Mouse (Mus musculus): ENCODE results near the gene Ncoa7.

Ncoa7 gene

DNA sequence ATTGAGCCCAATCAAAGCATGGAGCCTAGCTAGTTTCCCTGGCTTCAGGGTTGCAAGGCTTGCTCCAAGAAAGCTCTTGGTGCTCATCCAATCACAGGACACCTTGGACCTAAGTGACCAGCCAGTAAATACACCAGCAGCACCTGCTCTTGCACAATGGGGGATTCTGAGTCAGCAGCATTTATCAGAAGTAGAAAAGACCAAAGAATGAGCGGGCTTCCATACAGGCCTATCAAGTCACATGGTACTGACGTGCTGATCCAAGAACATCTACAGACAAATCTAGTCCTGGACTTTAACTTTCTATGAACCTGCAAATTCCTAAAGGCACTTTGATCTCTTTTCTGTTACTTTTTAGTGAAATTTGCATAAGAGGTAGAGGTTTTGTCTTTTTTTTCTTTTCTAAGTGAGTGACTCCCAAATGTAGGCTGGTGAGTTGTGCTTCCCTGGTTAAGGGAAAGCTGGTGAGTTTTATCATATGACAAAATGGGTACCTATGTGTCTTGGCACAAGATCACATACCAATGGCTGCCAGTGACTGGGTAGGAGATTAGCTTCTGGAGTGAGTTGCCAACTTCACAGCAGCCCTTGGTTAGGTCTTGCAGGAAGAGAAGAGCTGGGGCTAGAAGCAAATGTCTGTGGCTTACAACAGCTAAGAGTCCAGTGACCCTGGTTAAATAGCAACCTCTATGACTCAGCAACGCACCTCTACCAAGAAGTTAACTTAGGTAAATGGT lies 57.7 kb downstream of the Ncoa7 start:
- DNase-seq (ENCODE audit: extremely low spot score): no peak

DNA sequence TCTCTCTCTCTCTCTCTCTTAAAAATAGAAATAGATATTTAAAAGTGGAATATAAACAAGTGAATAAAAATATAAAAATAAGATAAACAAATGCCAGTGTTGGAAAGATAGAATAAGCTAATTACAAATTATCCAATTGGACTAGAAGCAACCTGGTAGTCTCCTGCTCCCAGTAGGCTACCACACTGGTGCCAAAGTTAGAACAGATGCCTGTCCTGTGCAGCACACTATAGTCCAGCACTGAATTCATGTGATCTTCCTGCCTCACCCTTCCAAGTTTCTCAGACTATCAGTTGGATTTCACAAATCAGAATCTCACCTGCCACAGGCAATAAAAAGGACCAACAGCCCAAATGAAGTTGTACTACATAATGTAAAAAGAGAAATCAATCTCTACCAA lies 59.9 kb downstream of the Ncoa7 start:
- no peak for DNase-seq (ENCODE audit: extremely low spot score)

DNA sequence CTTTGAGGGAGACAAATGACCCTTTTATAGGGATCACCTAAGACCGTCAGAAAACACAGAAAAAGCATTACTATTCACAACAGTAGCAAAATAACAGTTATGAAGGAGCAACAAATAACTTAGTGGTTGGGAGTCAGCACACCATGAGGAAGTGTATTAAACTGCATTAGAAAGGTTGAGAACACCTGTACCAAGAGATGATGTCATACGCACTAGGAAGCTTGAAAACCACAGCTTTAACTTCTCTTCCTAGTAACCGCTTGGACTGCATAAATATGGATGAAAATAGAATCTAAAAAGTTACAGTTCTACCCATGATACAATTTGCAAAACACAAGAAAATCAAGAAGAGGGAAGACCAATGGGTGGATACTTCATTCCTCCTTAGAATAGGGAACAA lies 64.7 kb downstream of the Ncoa7 start:
- DNase-seq (ENCODE audit: extremely low spot score): no peak

DNA sequence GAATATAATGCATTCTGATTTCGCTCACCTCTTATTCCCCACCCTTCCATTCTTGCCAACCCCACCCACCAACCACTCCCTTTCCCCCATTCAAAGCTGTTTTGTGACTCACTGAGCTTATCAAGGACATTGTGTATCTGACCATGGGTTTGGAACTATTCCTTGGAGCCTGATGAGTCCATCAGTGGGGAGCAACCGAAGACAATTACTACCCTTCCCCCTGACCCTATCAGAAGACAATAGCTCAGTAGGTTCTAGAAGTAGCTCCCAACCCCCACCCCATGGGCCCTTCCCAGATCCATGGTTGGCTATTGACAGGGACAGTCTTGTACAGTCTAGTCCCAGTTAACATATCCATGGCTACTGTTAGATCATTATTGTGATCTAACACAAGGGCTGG lies 65.8 kb downstream of the Ncoa7 start:
- DNase-seq (ENCODE audit: extremely low spot score): no peak

DNA sequence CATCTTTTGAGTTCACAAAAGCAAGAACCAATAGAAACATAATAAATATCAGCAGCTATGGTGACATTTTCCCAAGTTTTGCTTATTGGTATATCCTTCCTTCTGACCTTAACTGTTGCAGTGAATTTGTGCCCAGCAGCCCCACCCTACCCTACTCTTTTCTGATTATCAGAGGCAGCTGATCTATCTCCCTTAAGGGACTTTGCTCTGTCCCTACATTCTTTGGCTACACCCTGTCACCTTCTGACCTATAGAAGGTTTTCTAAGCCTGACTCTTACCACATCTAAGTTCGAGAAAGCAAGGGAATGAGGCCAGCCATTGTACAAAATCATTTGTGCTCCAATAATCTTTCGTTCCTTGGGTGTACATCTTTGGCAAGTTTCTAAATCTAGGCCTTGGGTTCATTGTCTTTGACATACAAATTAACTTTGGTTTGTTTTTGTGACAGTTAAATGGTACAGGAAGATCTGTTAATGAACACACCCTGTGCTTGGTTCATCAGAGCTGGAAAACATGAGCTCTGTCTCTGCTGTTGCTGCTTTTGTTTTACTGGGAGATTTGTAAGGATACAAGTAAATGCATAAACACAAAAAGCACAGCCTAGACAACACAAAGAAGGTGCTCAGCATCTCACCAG lies 69.9 kb downstream of the Ncoa7 start:
- no peak for DNase-seq (ENCODE audit: extremely low spot score)

DNA sequence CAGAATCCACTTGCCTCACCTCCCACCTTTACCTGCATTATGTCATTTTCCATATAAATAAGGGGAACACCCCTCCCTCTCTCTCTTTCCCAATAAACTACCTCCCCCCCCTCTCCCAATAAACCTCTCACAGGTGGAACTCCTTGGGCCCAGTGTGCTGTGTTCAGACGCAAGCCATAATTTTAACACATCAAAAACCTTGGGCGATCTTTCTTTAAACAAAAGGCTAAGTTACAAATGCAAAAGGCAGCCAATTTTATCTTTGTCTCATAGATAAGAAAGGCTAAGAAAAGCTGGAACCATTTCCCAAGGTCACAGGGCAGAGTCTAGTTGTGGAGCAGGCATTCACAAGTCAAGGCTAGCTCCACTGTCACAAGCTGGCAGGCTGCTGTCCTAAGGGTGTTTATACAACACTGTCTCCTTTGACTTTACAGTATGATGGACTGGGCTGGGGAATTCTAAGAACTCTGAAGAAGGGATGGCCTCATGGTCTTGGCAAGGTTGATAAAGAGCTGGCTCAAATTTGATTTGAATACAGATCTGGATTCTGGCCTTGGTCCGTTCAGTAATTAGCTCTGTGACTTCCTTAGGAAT lies 71.7 kb downstream of the Ncoa7 start:
- DNase-seq (ENCODE audit: extremely low spot score): no peak

DNA sequence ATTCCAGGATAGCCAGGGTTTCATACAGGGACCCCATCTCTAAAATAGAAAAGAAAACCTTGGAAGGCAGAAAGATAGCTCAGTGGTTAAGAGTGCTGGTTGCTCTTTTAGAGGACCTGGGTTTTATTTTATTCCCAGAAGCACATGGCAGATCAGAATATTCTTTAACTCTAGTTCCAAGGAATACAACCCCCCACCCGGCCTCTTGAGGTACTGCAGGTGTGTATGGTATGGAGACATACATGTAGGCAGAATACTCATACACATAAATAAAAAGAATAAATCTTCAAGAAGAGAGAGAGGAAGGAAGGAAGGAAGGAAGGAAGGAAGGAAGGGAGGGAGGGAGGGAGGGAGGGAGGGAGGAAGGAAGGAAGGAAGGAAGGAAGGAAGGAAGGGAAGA lies 72.3 kb downstream of the Ncoa7 start:
- no peak for DNase-seq (ENCODE audit: extremely low spot score)

DNA sequence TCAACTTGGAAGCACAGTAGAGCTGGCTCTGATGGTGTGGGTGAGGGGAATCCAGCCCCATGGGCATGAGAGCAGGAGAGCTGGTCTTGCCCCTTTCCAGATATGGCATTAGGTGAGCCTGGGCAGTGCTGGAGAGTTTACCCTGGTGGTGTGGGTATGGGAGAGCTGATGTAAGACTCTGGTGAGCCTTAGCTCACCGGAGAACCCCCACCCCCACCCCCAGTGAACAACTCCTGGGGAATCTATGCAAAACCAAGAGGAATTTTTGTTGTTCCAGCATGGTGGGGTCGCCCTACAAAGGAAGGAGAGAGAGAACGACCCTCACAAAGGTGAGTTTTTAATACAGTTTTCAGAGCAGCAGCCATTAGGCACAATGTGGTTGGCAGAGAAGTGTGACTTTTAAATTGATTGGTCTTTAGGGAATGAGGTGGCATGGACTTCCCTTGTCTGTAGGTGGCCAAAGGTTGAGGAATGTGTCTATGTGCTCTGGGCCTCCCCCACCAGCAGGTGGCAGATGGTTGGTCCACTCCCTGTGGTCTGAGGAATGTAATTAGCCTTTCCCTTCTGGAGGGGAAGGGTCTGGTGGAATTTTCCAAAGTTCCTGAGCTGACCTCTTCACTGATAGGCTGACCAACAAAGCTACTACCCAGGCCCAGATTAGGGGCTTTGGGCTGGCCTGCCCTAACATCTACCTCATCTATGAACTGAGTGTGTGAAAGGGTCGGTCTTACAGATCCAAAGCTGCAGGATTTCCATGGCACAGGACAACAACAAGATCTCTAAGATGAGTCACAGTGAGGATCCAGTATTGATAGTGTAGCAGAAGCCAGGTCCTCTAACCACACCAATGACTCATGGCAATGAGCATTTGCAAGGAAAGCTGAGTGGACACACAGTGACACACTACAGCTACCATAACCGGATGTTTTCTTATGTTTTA lies 73.7 kb downstream of the Ncoa7 start:
- peak; percentile 17 for DNase-seq (ENCODE audit: extremely low spot score)

DNA sequence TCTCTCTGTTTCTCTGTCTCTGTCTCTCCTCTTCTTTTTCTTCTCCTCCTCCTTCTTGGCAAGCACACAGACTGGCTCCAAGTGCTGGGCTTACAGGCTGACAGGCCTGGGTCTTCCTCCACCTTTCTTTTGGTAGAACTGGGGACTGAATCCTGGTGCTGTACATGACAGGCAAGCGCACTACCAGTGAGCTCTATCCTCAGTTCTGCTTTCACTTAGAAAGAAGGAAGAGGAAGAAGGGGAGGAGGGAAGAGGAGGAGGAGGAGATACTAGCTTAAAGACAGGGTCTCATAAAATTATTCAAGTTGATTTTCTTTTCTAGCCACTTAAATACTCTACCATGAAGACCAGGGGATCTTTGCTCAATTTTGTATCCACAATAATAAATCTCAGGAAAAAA lies 80.1 kb downstream of the Ncoa7 start:
- no peak for DNase-seq (ENCODE audit: extremely low spot score)

DNA sequence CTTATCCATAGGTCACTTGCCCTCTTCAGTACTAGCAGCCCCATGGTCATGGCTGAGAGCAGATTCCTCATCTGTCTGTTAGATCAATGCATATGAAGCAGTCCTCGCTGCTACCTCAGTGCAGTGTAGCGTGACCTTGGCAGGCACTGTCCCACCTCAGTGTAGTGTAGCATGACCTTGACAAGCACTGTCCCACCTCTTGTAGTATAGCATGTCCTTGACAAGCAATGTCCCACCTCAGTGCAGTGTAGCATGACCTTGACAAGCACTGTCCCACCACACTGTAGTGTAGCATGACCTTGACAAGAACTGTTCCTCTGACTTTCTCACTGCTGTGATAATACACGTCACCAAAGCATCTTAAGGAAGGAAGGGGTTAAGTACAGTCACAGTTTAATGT lies 82.6 kb downstream of the Ncoa7 start:
- no peak for DNase-seq (ENCODE audit: extremely low spot score)

DNA sequence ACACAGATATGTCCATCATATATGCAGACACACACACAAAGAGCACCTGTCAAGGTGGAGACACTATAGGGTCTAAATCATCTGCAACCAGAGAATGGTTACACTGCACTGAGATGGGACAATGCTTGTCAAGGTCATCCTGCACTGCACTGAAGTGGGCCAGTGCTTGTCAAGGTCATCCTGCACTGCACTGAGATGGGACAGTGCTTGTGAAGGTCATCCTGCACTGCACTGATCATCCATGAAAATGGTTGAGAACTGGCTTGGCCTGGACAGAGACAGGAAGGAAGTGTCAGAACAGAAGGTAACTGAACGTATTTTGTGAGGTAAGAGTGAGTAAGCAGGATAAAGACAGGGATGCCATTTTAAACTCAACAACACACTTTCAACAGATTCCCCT lies 83.2 kb downstream of the Ncoa7 start:
- DNase-seq (ENCODE audit: extremely low spot score): no peak

DNA sequence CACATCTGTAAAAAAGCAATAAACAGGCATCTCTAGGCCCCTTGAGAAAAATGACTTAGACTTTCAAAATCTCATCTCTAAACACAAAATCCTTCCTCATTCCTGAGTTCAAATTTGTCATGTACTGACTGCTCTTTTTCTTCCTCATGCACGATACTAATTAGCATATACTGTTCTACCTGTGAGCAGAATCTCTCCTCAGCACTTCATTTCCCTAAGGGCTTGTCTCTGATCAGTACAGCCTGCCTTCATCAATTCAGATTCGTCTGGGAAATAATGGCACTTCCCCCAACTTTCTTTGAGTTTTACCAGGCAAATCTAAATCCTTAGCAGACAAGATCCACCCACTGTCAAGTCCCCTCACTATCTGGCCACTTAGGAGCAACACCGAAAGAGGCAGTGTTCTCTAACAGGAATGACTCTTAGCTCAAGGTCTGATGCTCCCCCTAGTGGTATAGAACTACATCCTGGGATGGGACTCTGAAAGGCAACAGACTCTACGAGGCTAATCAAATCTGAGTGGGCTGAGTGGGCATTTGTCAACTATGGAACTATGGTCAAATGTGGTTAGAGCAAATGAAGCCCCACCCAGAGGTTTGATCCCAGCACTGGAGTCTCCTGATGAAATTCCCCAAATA lies 84.3 kb downstream of the Ncoa7 start:
- peak; percentile 47 for DNase-seq (ENCODE audit: extremely low spot score)

DNA sequence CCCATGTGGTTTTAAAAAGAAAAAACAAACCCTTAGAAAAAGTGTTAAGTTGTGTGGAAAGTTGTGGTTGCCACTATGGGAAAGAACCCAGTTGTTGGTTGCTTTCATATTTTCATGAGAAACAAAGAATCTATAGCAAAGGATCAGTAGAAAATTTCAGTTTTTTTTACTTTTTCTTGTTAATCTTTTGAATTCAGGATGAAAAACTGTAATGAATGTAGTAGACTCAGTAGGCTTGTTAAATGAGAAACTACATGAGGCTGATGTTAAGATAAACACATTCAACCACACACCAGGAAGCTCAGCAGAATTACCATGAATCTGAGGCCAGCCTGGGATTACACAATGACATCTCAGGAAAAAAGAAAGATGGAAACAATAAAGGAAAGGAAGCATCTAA lies 87.0 kb downstream of the Ncoa7 start:
- DNase-seq (ENCODE audit: extremely low spot score): no peak

DNA sequence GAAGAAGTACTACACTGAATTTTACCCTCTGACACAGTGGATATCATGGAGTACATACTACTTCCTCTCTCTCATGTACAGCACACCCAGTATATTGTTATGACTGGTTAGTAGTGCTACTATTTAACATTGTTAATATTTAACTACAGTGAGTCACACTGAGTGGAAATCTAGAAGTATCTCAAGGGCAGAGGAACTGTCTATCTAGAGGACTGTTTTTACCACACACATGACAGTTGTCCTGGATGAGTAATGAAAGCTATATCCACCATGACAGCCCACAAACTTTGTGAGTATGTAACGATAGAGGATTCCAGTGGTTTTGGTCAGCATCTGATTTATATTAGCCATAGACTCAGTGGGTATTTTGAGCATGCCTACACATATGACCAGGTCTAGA lies 90.6 kb downstream of the Ncoa7 start:
- no peak for DNase-seq (ENCODE audit: extremely low spot score)

DNA sequence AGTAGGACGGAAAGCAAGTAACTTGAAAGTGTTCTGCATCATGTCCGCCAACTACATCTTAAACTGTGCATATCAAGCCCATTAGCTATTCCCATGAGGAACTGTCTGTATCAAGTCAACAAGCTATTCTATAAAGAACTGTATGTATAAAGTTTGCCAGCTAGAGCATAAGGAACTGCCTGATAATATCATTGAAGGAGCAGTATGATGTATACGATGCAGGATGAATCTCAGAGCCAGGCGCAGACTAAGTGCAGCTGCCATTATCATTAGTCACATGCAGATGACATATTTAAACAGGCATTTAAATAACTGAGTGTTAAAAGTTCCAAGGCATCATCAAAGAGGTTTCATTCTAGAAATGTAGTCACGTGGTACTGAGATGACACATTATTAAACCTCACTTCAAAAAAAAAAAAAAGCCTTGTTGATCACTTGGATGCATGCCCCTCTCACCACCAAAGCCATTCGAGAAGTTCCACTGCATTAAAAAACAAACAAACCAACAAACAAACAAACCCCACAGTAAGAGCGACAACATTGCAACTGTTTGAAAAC lies 93.2 kb downstream of the Ncoa7 start:
- DNase-seq (ENCODE audit: extremely low spot score): no peak

DNA sequence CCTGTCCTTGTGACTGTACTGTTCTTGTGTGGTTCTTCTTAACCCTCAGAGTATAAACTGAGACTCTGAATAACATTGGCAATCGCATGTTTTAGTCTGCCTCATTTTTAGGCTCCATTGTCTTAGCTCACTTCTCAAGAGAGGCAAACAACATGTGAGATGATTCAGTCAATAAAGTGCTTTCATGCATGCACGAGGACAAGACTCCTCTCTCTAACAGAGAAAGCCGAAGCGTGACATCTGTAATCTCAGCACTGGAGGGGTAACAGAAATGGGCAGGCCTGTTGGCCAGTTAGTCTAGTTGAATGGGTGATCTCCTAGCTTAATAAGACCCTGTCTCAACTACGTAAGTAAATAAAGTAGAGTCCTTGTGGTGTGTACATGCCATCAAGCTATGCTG lies 95.1 kb downstream of the Ncoa7 start:
- no peak for DNase-seq (ENCODE audit: extremely low spot score)

DNA sequence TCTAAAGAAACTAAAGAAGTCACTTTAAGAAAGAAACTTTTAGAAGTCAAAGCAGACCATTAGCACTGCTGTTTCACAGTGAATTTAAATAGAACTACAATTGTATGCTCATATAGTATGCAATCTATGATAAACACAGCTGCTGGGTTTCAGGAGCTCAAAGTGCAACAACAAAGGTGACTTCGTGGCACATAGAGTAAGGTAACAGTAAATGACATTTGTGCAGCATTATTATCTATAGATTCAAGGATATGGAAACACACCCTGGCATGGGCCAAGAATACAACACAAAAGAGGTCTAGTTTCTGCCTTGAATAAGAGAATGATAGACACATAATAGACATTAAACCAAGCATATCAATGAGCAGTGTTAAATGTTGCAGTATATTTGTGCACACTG lies 100.5 kb downstream of the Ncoa7 start:
- no peak for DNase-seq (ENCODE audit: extremely low spot score)

DNA sequence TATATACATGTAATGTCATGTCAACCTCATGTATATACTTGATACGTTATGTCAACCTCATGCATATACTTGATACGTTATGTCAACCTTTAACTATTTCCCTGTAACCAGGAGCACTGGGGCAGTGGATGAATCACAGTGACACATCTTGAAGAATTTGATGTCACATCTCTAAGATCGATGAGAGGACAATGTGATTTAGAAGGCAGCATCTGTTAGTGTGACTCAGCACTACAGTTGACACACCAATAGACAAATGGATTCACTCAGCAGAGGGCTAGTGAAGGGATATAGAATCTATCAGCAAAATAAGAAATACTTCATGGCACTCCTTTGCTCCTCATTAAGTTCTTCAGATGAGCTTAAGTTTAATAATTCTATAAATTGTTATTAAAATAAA lies 116.3 kb downstream of the Ncoa7 start:
- no peak for DNase-seq (ENCODE audit: extremely low spot score)

DNA sequence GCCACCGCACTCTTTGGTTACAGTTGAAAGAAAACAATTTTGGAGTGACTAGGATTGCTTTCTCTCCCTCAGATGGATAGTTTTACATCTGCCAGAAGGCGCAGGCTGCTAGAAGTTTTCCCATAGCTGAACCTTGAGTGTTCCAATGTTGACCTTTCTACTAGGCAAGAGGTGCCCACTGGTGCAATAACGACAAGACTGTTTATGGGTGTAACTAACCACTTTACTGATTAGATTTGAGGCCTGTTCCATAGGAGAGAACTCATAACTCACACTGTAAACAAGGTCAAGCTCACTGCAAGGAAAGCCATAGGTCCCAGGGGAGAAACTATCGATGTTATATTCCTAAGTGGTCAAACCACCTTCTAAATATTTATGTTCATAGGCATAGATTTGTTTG lies 119.7 kb downstream of the Ncoa7 start:
- DNase-seq (ENCODE audit: extremely low spot score): no peak

DNA sequence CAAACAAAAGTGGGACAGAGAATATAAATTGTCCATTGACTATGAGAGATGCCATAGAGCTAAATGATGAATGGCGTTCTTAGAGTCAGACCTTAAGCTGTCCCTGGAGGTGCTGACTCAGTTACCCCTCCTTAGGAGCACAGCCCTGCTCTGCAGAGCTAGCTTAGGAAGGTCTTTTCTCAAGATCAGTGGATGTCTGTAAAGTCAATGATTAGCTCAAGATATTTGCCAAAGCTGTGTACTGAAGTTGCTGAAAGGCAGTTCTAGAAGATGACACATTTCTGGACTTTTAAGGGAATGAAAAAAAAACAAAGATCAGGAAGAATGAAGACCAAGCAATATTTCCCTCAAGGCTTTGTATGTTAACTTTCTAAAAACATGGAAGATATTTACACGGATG lies 123.4 kb downstream of the Ncoa7 start:
- no peak for DNase-seq (ENCODE audit: extremely low spot score)

DNA sequence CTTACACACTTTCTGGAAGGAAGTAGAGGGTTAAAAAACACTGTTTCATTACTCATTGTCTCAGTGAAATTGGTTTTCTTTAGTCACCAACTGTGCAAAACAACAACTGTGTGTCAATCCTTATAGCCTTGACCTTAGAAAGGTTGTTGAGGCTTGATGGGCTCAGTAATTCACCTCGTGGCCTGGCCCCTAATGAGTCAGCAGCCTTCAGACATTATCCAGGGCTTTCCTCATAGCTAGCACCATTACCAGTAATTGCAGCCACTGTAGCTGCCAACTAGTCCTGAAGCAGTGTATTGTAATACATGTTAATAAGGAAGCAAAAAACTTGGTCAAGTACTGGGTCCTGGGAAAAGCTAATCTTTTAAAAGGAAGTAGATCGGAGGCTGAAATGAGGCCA lies 125.1 kb downstream of the Ncoa7 start:
- no peak for DNase-seq (ENCODE audit: extremely low spot score)

DNA sequence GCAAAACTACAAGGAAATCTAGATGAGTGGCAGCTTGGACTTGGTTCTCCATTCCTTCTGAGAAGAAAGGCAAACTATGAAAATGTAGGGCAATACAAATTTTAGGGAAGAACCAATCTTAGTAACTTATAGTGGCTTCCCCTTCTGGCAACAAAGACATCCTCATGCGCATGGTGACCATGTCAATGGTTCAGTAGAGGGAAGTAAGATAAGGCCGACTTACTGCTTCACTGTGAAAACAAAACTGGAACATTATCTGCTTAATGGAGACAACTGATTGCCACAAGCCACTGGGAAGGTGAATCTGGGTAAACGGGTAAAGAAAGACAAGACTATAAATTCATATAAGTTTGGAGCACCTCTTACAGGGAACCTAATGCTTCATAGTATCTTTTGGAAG lies 128.3 kb downstream of the Ncoa7 start:
- no peak for DNase-seq (ENCODE audit: extremely low spot score)

Measured in embryo, embryonic 9.5 days (tissue).